In genomic region chr16:95702562-95703545, GRCm38 (mm10) we compare ENCODE assay signal across 8 mouse cellular contexts. TPM values are rescaled to one million over a fixed set of nuclear protein-coding genes. Genes with fewer than 3 reads are reported as not detected.
DNase-seq lines count a peak whose midpoint lies in the region; ATAC-seq and TF ChIP-seq lines count a peak whose summit lies in the region.

No protein-coding gene starts in this region.

- 0 out of 2 replicates have a peak, but pooled peaks have one; percentile 4 for TF ChIP-seq EP300 in CH12.LX (IDR thresholded peaks at IDR 0.05; ENCODE audit: low read length)

- dilution Hi-C loops in CH12.LX (cut with MboI; ENCODE audit: extremely low pct_ligation_motif_present, extremely low pct_unique_long_range_greater_than_20kb, low sequenced_read_pairs): no loop called here

- peaks cover 24 to 37% of the 10 kb centered on the region in 2 experiments for H3K36me3 ChIP-seq in CH12.LX (replicated peaks in 1 of 2; ENCODE audit: control insufficient read depth in 1 of 2, insufficient read depth in 1 of 2, low read length in 1 of 2)
- peaks cover 4% of the 10 kb centered on the region; the same call in 1 of the 2 replicates for H3K36me3 ChIP-seq in heart, embryonic 11.5 days (ENCODE audit: control insufficient read depth, insufficient read depth, low read length)
- no peaks in the 10 kb centered on the region for H3K36me3 ChIP-seq in midbrain, embryonic 15.5 days (replicated peaks)

- peak overlapping the region; percentile 99 for H3K9ac ChIP-seq in CH12.LX (ENCODE audit: insufficient read depth, low read depth)
- peak overlapping the region; percentile 97 for H3K9ac ChIP-seq in heart, embryonic 11.5 days (ENCODE audit: low read depth, low read length)
- peak overlapping the region; percentile 91 for H3K9ac ChIP-seq in midbrain, embryonic 15.5 days

- peak; percentile 82 for ATAC-seq in heart, embryonic 11.5 days (replicated peaks; ENCODE audit: insufficient number of reproducible peaks, low FRiP score, low TSS enrichment)
- ATAC-seq in midbrain, embryonic 15.5 days (replicated peaks): peak; percentile 80

- TF ChIP-seq POLR2A in CH12.LX (IDR thresholded peaks at IDR 0.05; ENCODE audit: low read depth, low read length): no peak

- intact Hi-C loops in gastrocnemius, postnatal 14 days (cut with DNase I; ENCODE audit: low total_unique reads): no loop called here

- 1% methylated on average over 62 of the region's 62 CpGs for WGBS in heart, embryonic 11.5 days (ENCODE audit: insufficient replicate concordance)
- under 1% methylated on average over 55 of the region's 62 CpGs for WGBS in midbrain, embryonic 15.5 days

- in situ Hi-C loops in CH12.LX (cut with MboI; ENCODE audit: low pct_ligation_motif_present, low pct_unique_long_range_greater_than_20kb, low sequenced_read_pairs): no loop called here

- no peaks in the 10 kb centered on the region for H3K9me3 ChIP-seq in CH12.LX (replicated peaks; ENCODE audit: low read length)
- H3K9me3 ChIP-seq in heart, embryonic 11.5 days (replicated peaks; ENCODE audit: control insufficient read depth, low read length): no peaks in the 10 kb centered on the region
- no peaks in the 10 kb centered on the region for H3K9me3 ChIP-seq in midbrain, embryonic 15.5 days

- no peaks in the 10 kb centered on the region for H3K27me3 ChIP-seq in CH12.LX (replicated peaks)
- H3K27me3 ChIP-seq in heart, embryonic 11.5 days (ENCODE audit: control insufficient read depth, insufficient read depth, low read length): no peaks in the 10 kb centered on the region
- no peaks in the 10 kb centered on the region for H3K27me3 ChIP-seq in midbrain, embryonic 15.5 days (replicated peaks)

- peak overlapping the region; percentile 65 for H3K27ac ChIP-seq in CH12.LX (ENCODE audit: insufficient read depth, low read depth)
- H3K27ac ChIP-seq in heart, embryonic 11.5 days (ENCODE audit: low read depth, low read length): peak overlapping the region; percentile 92
- H3K27ac ChIP-seq in midbrain, embryonic 15.5 days: peak overlapping the region; percentile 92

- H3K79me2 ChIP-seq in CH12.LX (replicated peaks; ENCODE audit: control insufficient read depth, extremely low read depth, insufficient read depth, poor library complexity, severe bottlenecking): peaks cover 52% of the 10 kb centered on the region

- TF ChIP-seq RAD21 in CH12.LX (IDR thresholded peaks at IDR 0.05; ENCODE audit: low read depth, low read length): no peak

- peak overlapping the region; percentile 23; the same call in 1 of the 2 replicates for H3K4me2 ChIP-seq in CH12.LX (ENCODE audit: insufficient read depth, low read depth, poor library complexity, severe bottlenecking)
- H3K4me2 ChIP-seq in heart, embryonic 11.5 days: peak overlapping the region; percentile 90
- peak overlapping the region; percentile 83 for H3K4me2 ChIP-seq in midbrain, embryonic 15.5 days

- no peak for TF ChIP-seq CTCF in CH12.LX (conservative IDR thresholded peaks at IDR 0.05 in 1 of 2, IDR thresholded peaks at IDR 0.05 in 1 of 2; ENCODE audit: low read depth in 2 of 2, low read length in 2 of 2)

- H3K4me1 ChIP-seq in CH12.LX (ENCODE audit: control insufficient read depth in 1 of 2, insufficient read depth in 2 of 2): peaks cover 20 to 55% of the 10 kb centered on the region in 2 experiments
- peaks cover 16% of the 10 kb centered on the region for H3K4me1 ChIP-seq in heart, embryonic 11.5 days (ENCODE audit: control insufficient read depth, insufficient read depth, low read length)
- peaks cover 26% of the 10 kb centered on the region for H3K4me1 ChIP-seq in midbrain, embryonic 15.5 days

- DNase-seq in gastrocnemius, adult 8-10 months (ENCODE audit: low spot score in 2 of 2): peak; percentile 24 to 30
- no peak for DNase-seq in gastrocnemius, postnatal 14 days
- DNase-seq in CH12.LX (ENCODE audit: extremely low read depth): peak; percentile 44
- peak; percentile 63 for DNase-seq in cerebellum, adult 11-12 months
- DNase-seq in kidney, postnatal 25 days: peak; percentile 33 to 60
- no peak for DNase-seq in spleen, postnatal 4 days (ENCODE audit: low spot score in 2 of 2)

- H3K4me3 ChIP-seq in CH12.LX (replicated peaks in 1 of 3; ENCODE audit: low read depth in 2 of 3, low read length in 2 of 3, poor library complexity in 1 of 3): peak overlapping the region; percentile 85 to 96 (median 87)
- H3K4me3 ChIP-seq in heart, embryonic 11.5 days (ENCODE audit: low read depth, low read length): peak overlapping the region; percentile 93
- H3K4me3 ChIP-seq in midbrain, embryonic 15.5 days: peak overlapping the region; percentile 77

TF ChIP-seq in CH12.LX, 34 proteins besides CTCF, POLR2A, EP300 and RAD21:
- 0 out of 2 replicates have a peak, but pooled peaks have one; percentile 38 for TF ChIP-seq MAZ (IDR thresholded peaks at IDR 0.05; ENCODE audit: low read depth, low read length)
- 0 out of 2 replicates have a peak, but pooled peaks have one; percentile 40 for TF ChIP-seq MEF2A (IDR thresholded peaks at IDR 0.05; ENCODE audit: borderline replicate concordance, low read depth, low read length)
- TF ChIP-seq USF1 (IDR thresholded peaks at IDR 0.05; ENCODE audit: low read depth, low read length): no peak
- no peak for TF ChIP-seq CHD2 (IDR thresholded peaks at IDR 0.05; ENCODE audit: low read length)
- TF ChIP-seq ZC3H11A (IDR thresholded peaks at IDR 0.05; ENCODE audit: low read depth, low read length): no peak
- TF ChIP-seq TBP (conservative IDR thresholded peaks at IDR 0.05; ENCODE audit: low read depth, low read length): no peak
- peak; percentile 98 for TF ChIP-seq UBTF (IDR thresholded peaks at IDR 0.05; ENCODE audit: low read depth, low read length)
- peak; percentile 45 for TF ChIP-seq ZNF384 (IDR thresholded peaks at IDR 0.05; ENCODE audit: low read depth, low read length)
- no peak; the same call in 1 of the 2 replicates for TF ChIP-seq CHD1 (IDR thresholded peaks at IDR 0.05; ENCODE audit: low read depth, low read length)
- peak; percentile 47; the same call in 1 of the 2 replicates for TF ChIP-seq MYC (IDR thresholded peaks at IDR 0.05; ENCODE audit: low read depth, low read length)
- no peak; the same call in 1 of the 2 replicates for TF ChIP-seq SMC3 (IDR thresholded peaks at IDR 0.05; ENCODE audit: low read depth, low read length)
- peak; percentile 38; the same call in 1 of the 2 replicates for TF ChIP-seq MAX (IDR thresholded peaks at IDR 0.05; ENCODE audit: low read length)
- peak; percentile 12; the same call in 1 of the 2 replicates for TF ChIP-seq SIN3A (IDR thresholded peaks at IDR 0.05; ENCODE audit: low read length)

RNA-seq across cellular contexts. Expression of gene Ets2, which starts 1.0 kb away (rescaled TPM):
- 10 to 100 TPM; 27.4 to 29.4 (median 27.5) TPM for total RNA-seq in gastrocnemius, adult 8-10 months (2022)
- total RNA-seq in gastrocnemius, postnatal 14 days (2021): 10 to 100 TPM; 46.1 to 52.9 TPM
- total RNA-seq in CH12.LX (2012; rRNA removed): 38.9 and 51.2 TPM in 2 replicates
- 42.0 and 43.0 TPM in 2 replicates for total RNA-seq in CH12.LX (2014; rRNA removed)
- polyA plus RNA-seq in CH12.LX (2012; ENCODE audit: insufficient read length, low read depth): 38.2 and 43.2 TPM in 2 replicates
- polyA plus RNA-seq in heart, embryonic 11.5 days (2014; fragmentation: Nextera tagmentation; extraction: Ambion mirVana): 26.8 and 45.4 TPM in 2 replicates
- 18.0 TPM in 2 replicates for polyA plus RNA-seq in midbrain, embryonic 15.5 days (2015; fragmentation: Nextera tagmentation; extraction: Ambion mirVana)

Comparison
In these comparisons a context has a peak if more than half of its experiments do, and no peak if none do; other contexts are left out.
1. DNase-seq: peak in gastrocnemius, adult 8-10 months (2 of 2), CH12.LX (single experiment), cerebellum, adult 11-12 months (single experiment) and kidney, postnatal 25 days (2 of 2); none in gastrocnemius, postnatal 14 days (single experiment) and spleen, postnatal 4 days (0 of 2).
2. H3K4me2 ChIP-seq: peak in every context shown above with its lines; median percentile 90 in heart, embryonic 11.5 days; 83 in midbrain, embryonic 15.5 days; 23 in CH12.LX.
3. Peak in every context shown above with its lines, with median percentiles within 50 percentile points of each other: H3K27ac ChIP-seq, H3K4me3 ChIP-seq and H3K9ac ChIP-seq.